Mouse (Mus musculus) heart, embryonic 16.5 days (tissue): ENCODE data around the gene Nuak2. TPM values are rescaled to one million over a fixed set of nuclear protein-coding genes. Genes with fewer than 3 reads are reported as not detected.
"Not testable (repeated sequence)": the region's sequence is repeated elsewhere in the genome, so short reads cannot be mapped to it uniquely, and the experiment has no call there.

ENCODE experiments used
- ATAC-seq: fragments of 200-750 bp; cut with Nextera tagmentation; replicated peaks from 2 replicates; pipeline ENCODE4 v1.8.0; 2017; ENCODE audit warnings: moderate number of reproducible peaks; ENCODE audit not compliant: insufficient read depth, low FRiP score; ENCODE audit errors: extremely low read depth
- H3K27ac ChIP-seq: fragments of 300-500 bp; sonication (generic); 2 replicates; pipeline ENCODE4 v1.5.1; 2014; ENCODE audit warnings: mild to moderate bottlenecking, low read length, control low read depth, moderate library complexity
- H3K27me3 ChIP-seq: fragments of 300-500 bp; sonication (generic); 2 replicates; pipeline ENCODE4 v1.6.1; 2014; ENCODE audit warnings: low read length, mixed read lengths; ENCODE audit not compliant: control insufficient read depth, insufficient read depth
- H3K36me3 ChIP-seq: fragments of 300-500 bp; sonication (generic); 2 replicates; pipeline ENCODE4 v1.6.1; 2014; ENCODE audit not compliant: control insufficient read depth, insufficient read depth
- H3K4me1 ChIP-seq: fragments of 300-500 bp; sonication (generic); 2 replicates; pipeline ENCODE4 v1.6.1; 2014; ENCODE audit warnings: low read length, mixed read lengths; ENCODE audit not compliant: control insufficient read depth, insufficient read depth
- H3K4me2 ChIP-seq: fragments of 300-500 bp; sonication (generic); 2 replicates; pipeline ENCODE4 v1.6.1; 2014; ENCODE audit warnings: low read depth, mild to moderate bottlenecking, control low read depth, low read length
- H3K4me3 ChIP-seq: fragments of 300-500 bp; sonication (generic); 2 replicates; pipeline ENCODE4 v1.5.1; 2014; ENCODE audit warnings: mild to moderate bottlenecking, control low read depth, low read length
- H3K9ac ChIP-seq: fragments of 300-500 bp; sonication (generic); 2 replicates; pipeline ENCODE4 v1.6.1; 2014; ENCODE audit warnings: low read length, control low read depth
- H3K9me3 ChIP-seq: fragments of 300-500 bp; sonication (generic); replicated peaks from 2 replicates; pipeline ENCODE4 v1.6.1; 2016; ENCODE audit warnings: low read length; ENCODE audit not compliant: control insufficient read depth
- WGBS: fragments of 180-500 bp; shearing (Covaris S2); extraction: QIAGEN DNeasy Blood & Tissue Kit; methylation state at CpG from one replicate; pipeline ENCODE4 v1.1.7; 2014; 5-methylcytosine and 5-hydroxymethylcytosine counted together
- polyA plus RNA-seq: library from polyadenylated mRNA; unstranded; fragments of >200 nt; fragmentation: Nextera tagmentation; extraction: Ambion mirVana; gene quantifications from 2 replicates; pipeline ENCODE4 v1.2.1, GENCODE M21; 2015

Gene Nuak2
- polyA plus RNA-seq, 1 experiment from 2014 or later, result 3.4 TPM

- H3K9ac ChIP-seq, H3K27me3 ChIP-seq, H3K4me2 ChIP-seq, H3K36me3 ChIP-seq, H3K27ac ChIP-seq, ATAC-seq, H3K4me3 ChIP-seq, H3K9me3 ChIP-seq, H3K4me1 ChIP-seq: not testable (repeated sequence)
Measured at GRCm38 (mm10) chr1:132349049-132349448, 33.1 kb downstream of the Nuak2 start.

DNA sequence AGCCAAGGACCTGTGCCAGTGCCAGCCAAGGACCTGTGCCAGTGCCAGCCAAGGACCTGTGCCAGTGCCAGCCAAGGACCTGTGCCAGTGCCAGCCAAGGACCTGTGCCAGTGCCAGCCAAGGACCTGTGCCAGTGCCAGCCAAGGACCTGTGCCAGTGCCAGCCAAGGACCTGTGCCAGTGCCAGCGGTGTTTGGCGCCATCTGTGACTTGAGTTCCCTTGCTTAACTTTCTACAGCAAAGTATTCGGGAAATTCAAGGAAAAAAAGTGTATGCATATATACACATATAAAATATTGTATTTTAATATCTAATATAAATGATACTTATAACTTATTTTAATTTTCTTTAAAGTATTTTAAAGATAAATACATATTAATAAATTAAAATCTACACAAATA, 33.7 kb downstream of the Nuak2 start:
- H3K4me1 ChIP-seq, ATAC-seq, H3K4me2 ChIP-seq, H3K4me3 ChIP-seq, H3K9me3 ChIP-seq, H3K27ac ChIP-seq, H3K9ac ChIP-seq, H3K27me3 ChIP-seq, H3K36me3 ChIP-seq: not testable (repeated sequence)
- WGBS, result 96% methylated on average over 3 of the region's 3 CpGs

- Histone ChIP-seq H3K4me2 (no peak overlapping the region), H3K4me3 (no peak overlapping the region), H3K4me1 (peaks cover 16% of the 10 kb centered on the region), H3K9ac (no peak overlapping the region), H3K27me3 (no peaks in the 10 kb centered on the region), H3K9me3 (peaks cover 5% of the 10 kb centered on the region; the same call in 1 of the 2 replicates), H3K27ac (no peak overlapping the region), H3K36me3 (no peaks in the 10 kb centered on the region)
- WGBS, result 88% methylated on average over 4 of the region's 4 CpGs
- ATAC-seq, result no peak
Measured at GRCm38 (mm10) chr1:132351058-132351457, 35.1 kb downstream of the Nuak2 start.

GRCm38 (mm10) chr1:132353389-132353788, 37.5 kb downstream of the Nuak2 start:
- Histone ChIP-seq H3K36me3 (peaks cover 3% of the 10 kb centered on the region), H3K4me3 (no peak overlapping the region), H3K4me2 (no peak overlapping the region), H3K27ac (no peak overlapping the region), H3K9me3 (peaks cover 5% of the 10 kb centered on the region; the same call in 1 of the 2 replicates), H3K27me3 (no peaks in the 10 kb centered on the region), H3K9ac (no peak overlapping the region), H3K4me1 (peaks cover 9% of the 10 kb centered on the region)
- no peak for ATAC-seq
- WGBS, result 49% methylated on average over 5 of the region's 5 CpGs

GRCm38 (mm10) chr1:132354234-132354633, 38.3 kb downstream of the Nuak2 start:
- WGBS, result 78% methylated on average over 9 of the region's 9 CpGs
- Histone ChIP-seq H3K27me3 (no peaks in the 10 kb centered on the region), H3K27ac (no peak overlapping the region), H3K9ac (no peak overlapping the region), H3K36me3 (peaks cover 9% of the 10 kb centered on the region), H3K4me3 (no peak overlapping the region), H3K9me3 (peaks cover 5% of the 10 kb centered on the region; the same call in 1 of the 2 replicates), H3K4me1 (peaks cover 9% of the 10 kb centered on the region), H3K4me2 (no peak overlapping the region)
- ATAC-seq, result no peak

DNA sequence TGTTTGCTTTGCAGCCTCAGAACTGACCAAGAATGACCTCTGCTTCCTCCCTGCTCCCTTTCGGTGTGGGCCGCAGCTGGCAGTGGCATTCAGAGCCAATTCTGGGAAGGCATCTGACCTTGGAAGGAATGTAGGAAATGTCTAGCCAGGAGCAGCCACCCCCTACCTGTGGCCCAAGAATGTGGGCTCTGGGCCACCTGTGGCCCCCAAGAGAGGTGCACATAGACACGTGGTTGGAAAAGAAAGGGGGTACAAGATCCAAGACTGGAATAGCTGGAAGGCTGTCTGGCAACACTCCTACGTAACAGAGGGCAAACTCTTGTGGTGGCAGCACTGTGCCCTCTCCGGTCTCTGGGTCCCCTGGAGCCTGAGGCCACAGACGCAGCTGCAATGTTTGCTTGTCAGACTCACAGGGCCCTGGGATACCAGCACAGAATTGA, 39.3 kb downstream of the Nuak2 start:
- WGBS, result 53% methylated on average over 6 of the region's 6 CpGs
- Histone ChIP-seq H3K36me3 (peaks cover 13% of the 10 kb centered on the region), H3K9me3 (peaks cover 5% of the 10 kb centered on the region; the same call in 1 of the 2 replicates), H3K4me1 (peaks cover 9% of the 10 kb centered on the region), H3K27me3 (no peaks in the 10 kb centered on the region), H3K4me2 (no peak overlapping the region), H3K4me3 (no peak overlapping the region), H3K9ac (0 out of 2 replicates have a peak overlapping the region, but pooled peaks have one; percentile 48), H3K27ac (peak overlapping the region; percentile 63)
- ATAC-seq, result no peak

DNA sequence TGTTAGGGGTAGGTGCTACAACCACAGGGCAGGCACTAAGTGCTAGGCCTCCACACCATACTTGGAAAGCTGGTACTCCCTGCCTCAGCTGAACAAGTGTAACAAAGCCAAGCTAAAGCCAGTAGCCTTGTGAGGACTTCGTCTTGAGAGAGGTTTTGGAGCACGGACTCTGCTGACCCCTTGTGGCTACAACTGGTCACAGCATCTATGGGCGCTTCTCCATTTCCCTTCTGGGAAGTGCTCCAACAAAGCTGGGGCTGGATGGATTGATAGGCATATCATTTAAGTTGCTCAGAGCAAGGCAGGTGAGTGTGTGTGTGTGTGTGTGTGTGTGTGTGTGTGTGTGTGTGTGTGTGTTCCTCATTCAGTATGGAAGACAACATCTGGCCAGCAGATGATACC, 39.9 kb downstream of the Nuak2 start:
- peaks cover 18% of the 10 kb centered on the region for H3K36me3 ChIP-seq
- no peak overlapping the region for H3K4me2 ChIP-seq
- 3% methylated on average over 3 of the region's 3 CpGs for WGBS
- H3K27me3 ChIP-seq, result no peaks in the 10 kb centered on the region
- H3K9ac ChIP-seq, result no peak overlapping the region
- H3K27ac ChIP-seq, result peak overlapping the region; percentile 63; the same call in 1 of the 2 replicates
- H3K4me1 ChIP-seq, result peaks cover 9% of the 10 kb centered on the region
- H3K9me3 ChIP-seq, result peaks cover 2% of the 10 kb centered on the region; the same call in 1 of the 2 replicates
- peak; percentile 61 for ATAC-seq
- no peak overlapping the region for H3K4me3 ChIP-seq

- no peak for ATAC-seq
- H3K9ac ChIP-seq, result no peak overlapping the region
- H3K4me3 ChIP-seq, result no peak overlapping the region
- peaks cover 18% of the 10 kb centered on the region for H3K36me3 ChIP-seq
- no peaks in the 10 kb centered on the region for H3K9me3 ChIP-seq
- 58% methylated on average over 1 of the region's 1 CpGs for WGBS
- H3K27ac ChIP-seq, result no peak overlapping the region
- H3K4me1 ChIP-seq, result peaks cover 9% of the 10 kb centered on the region
- no peaks in the 10 kb centered on the region for H3K27me3 ChIP-seq
- no peak overlapping the region for H3K4me2 ChIP-seq
Measured at GRCm38 (mm10) chr1:132356841-132357240, 40.9 kb downstream of the Nuak2 start.

GRCm38 (mm10) chr1:132361959-132362358, 46.0 kb downstream of the Nuak2 start:
- Histone ChIP-seq H3K27me3 (no peaks in the 10 kb centered on the region), H3K4me2 (no peak overlapping the region), H3K9ac (no peak overlapping the region), H3K27ac (no peak overlapping the region), H3K4me1 (no peaks in the 10 kb centered on the region), H3K36me3 (peaks cover 18% of the 10 kb centered on the region), H3K4me3 (no peak overlapping the region), H3K9me3 (no peaks in the 10 kb centered on the region)
- 27% methylated on average over 6 of the region's 6 CpGs for WGBS
- peak; percentile 19; the same call in 1 of the 2 replicates for ATAC-seq
